Mouse (Mus musculus) ES-E14 (cell line): ENCODE measurements around the gene Rph3a. TPM values are rescaled to one million over a fixed set of nuclear protein-coding genes. Genes with fewer than 3 reads are reported as not detected.

Experiments used
- DNase-seq: peaks from one replicate; pipeline ENCODE4 v3.0.0-alpha.2; 2013; ENCODE audit warnings: low read depth, low spot score
- H3K27ac ChIP-seq: 2 replicates; pipeline ENCODE4 v1.5.1; 2012; ENCODE audit warnings: low read depth, mild to moderate bottlenecking, low read length, moderate library complexity, mixed read lengths; ENCODE audit not compliant: poor library complexity, insufficient read depth, severe bottlenecking
- H3K36me3 ChIP-seq: 2 replicates; pipeline ENCODE4 v1.6.1; 2012; ENCODE audit warnings: mild to moderate bottlenecking, low read length, moderate library complexity, mixed read lengths; ENCODE audit not compliant: control insufficient read depth, poor library complexity, insufficient read depth, severe bottlenecking
- H3K4me1 ChIP-seq, 2 experiments: fragments of 150-350 bp in 1 of 2; sonication (generic) in 1 of 2; 2 replicates each; pipeline ENCODE4 v1.6.1; 2012; ENCODE audit warnings: low read length in 2 of 2, mild to moderate bottlenecking in 1 of 2, mixed read lengths in 1 of 2; ENCODE audit not compliant: control insufficient read depth in 2 of 2, insufficient read depth in 2 of 2, poor library complexity in 1 of 2
- H3K4me3 ChIP-seq, 2 experiments: fragments of 150-350 bp in 1 of 2; sonication (generic) in 1 of 2; 2 replicates each; pipeline ENCODE4 v1.5.1; 2012; ENCODE audit warnings: low read length in 2 of 2, low read depth in 1 of 2, mild to moderate bottlenecking in 1 of 2, mixed read lengths in 1 of 2; ENCODE audit not compliant: insufficient read depth in 1 of 2, poor library complexity in 1 of 2, severe bottlenecking in 1 of 2
- H3K9ac ChIP-seq: 2 replicates; pipeline ENCODE4 v1.6.1; 2012; ENCODE audit warnings: low read depth, mild to moderate bottlenecking, low read length, mixed read lengths; ENCODE audit not compliant: poor library complexity, insufficient read depth, severe bottlenecking
- H3K9me3 ChIP-seq: fragments of 150-350 bp; sonication (generic); 2 replicates; pipeline ENCODE4 v1.6.1; 2012; ENCODE audit warnings: low read depth, mild to moderate bottlenecking, low read length; ENCODE audit not compliant: control insufficient read depth, insufficient read depth
- CHD2 ChIP-seq: IDR thresholded peaks from 2 replicates; pipeline ENCODE4 v1.6.1; 2014; ENCODE audit warnings: mild to moderate bottlenecking, low read depth, low read length, inconsistent platforms
- HCFC1 ChIP-seq: IDR thresholded peaks from 2 replicates; pipeline ENCODE4 v1.6.1; 2012; ENCODE audit warnings: low read length, inconsistent platforms, borderline replicate concordance; ENCODE audit not compliant: insufficient read depth
- MAFK ChIP-seq: IDR thresholded peaks from 2 replicates; pipeline ENCODE4 v1.6.1; 2014; ENCODE audit warnings: mild to moderate bottlenecking, low read depth, low read length, inconsistent platforms; ENCODE audit not compliant: insufficient read depth
- ZC3H11A ChIP-seq: IDR thresholded peaks from 2 replicates; pipeline ENCODE4 v1.6.1; 2012; ENCODE audit warnings: low read depth, mild to moderate bottlenecking, inconsistent platforms, low read length, borderline replicate concordance
- ZNF384 ChIP-seq: IDR thresholded peaks from 2 replicates; pipeline ENCODE4 v1.6.1; 2012; ENCODE audit warnings: low read depth, low read length, inconsistent platforms
- in situ Hi-C, 2 experiments: fragments of 600-800 bp; cut with MboI; formaldehyde crosslinking; loops; one replicate each; pipeline ENCODE4 v1.15.1; 2025; ENCODE audit warnings: low sequenced_read_pairs in 2 of 2, inconsistent platforms in 1 of 2; ENCODE audit not compliant: unreplicated experiment in 2 of 2
- total RNA-seq: library from RNA; depleted of rRNA; stranded (reverse); fragments of 300-350 nt; gene quantifications from 2 replicates; pipeline ENCODE4 v1.2.3, GENCODE M21; 2012; rRNA removed

The Rph3a gene
- 0.09 TPM in 1 of 2 replicates, not detected in the other for total RNA-seq

DNA sequence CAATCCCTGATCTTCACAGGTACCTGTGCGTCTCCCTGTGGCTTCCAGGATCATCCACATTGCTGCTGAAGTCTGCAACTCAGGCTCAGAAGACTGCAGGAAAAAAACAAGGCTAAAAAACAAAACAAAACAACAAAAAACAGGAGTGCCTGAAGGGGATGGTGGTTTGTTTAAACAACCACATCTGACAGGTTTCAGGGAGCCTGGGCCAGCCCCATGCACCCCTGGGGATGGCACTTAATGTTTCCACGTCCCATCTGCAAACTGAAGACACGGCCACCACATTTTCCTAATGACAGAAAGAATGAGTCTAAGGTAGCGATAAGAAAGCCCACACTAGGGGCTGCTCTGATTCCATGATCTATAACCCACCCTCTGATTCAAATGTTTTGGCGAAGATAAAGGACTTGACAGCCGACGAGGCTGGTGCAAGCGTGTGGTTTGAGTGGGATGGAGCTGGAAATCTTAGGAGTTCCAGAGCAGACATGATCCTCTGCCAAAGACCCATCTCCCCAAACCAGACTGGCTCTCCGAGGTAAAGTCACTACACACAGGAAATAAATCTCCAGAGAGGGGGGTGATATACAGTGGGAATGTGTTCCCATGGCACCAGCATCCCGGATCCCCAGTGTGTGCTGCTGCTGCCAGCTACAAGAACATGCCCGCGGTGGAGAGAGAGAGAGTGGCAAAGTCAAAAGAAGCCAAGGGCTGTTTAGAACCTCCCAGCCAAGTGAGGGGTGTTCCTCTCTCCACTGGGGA lies at the start of gene Rph3a:
TSS of gene Rph3a (minus strand) at position 282 of the 759 bp plus-strand sequence.
- no peaks in the 10 kb centered on the region for H3K9me3 ChIP-seq
- DNase-seq, result no peak
- TF ChIP-seq ZNF384, result no peak
- TF ChIP-seq CHD2, result no peak
- TF ChIP-seq MAFK, result no peak
- no peak for TF ChIP-seq ZC3H11A
- no peak within 1 kb of the TSS for H3K27ac ChIP-seq
- peaks cover 0 to 5% of the 10 kb centered on the region in 2 experiments; a peak in 1 of 4 replicates for H3K4me1 ChIP-seq
- in situ Hi-C loops, result no loop called here
- H3K9ac ChIP-seq, result no peak within 1 kb of the TSS
- H3K36me3 ChIP-seq, result no peaks in the 10 kb centered on the region
- peak within 1 kb of the TSS in 1 of 2 experiments; percentile 42; a peak in 1 of 4 replicates for H3K4me3 ChIP-seq

DNA sequence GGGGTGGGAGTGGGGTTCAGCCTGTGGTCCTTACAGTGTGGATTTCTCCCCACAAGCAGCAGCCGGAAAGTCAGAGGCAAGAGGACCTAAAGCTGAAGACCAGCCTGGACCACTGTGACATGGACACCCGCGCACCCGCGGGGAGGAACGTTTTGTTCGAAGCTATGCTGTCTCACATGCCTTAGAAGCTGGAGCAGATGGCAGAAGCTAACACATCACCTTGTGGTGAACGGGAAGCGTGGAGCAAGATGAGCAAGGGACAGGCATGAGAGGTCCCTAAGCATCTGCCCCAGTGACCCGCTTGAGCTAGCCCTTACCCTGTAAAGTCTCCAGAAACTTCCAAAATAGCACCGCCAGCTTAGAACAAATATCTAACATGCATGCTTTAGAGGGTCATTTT lies 48.4 kb upstream of the Rph3a start:
- Histone ChIP-seq H3K27ac (no peak overlapping the region), H3K9me3 (no peaks in the 10 kb centered on the region), H3K36me3 (no peaks in the 10 kb centered on the region), H3K4me3 (no peak overlapping the region; a peak in 1 of 4 replicates), H3K9ac (no peak overlapping the region), H3K4me1 (no peaks in the 10 kb centered on the region)
- DNase-seq, result no peak
- TF ChIP-seq HCFC1 (no peak), CHD2 (no peak), MAFK (no peak), ZNF384 (no peak), ZC3H11A (no peak)
- in situ Hi-C loops, result no loop called here

DNA sequence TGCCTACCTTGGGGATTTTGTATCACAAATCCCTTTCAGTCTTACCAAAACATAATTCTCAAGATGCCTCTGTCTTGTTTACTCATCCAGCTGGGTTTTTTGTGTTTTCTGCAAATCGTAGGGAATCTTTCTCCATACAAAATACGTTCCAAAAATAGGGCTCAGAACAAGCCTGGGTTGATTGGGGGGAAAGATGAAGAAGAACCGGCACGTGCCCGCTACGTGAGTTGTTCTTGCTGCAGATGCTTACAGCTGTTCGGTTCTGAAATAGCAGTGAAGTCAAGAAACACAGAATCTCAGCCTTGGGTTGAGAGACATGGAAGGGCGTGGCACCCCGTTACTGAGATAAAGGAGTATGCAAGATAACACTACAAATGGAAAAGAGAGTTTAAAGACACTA lies 44.0 kb upstream of the Rph3a start:
- Histone ChIP-seq H3K4me3 (no peak overlapping the region), H3K27ac (no peak overlapping the region), H3K4me1 (no peaks in the 10 kb centered on the region), H3K36me3 (no peaks in the 10 kb centered on the region), H3K9ac (no peak overlapping the region), H3K9me3 (no peaks in the 10 kb centered on the region)
- TF ChIP-seq ZNF384 (no peak), MAFK (no peak), ZC3H11A (no peak), HCFC1 (no peak), CHD2 (no peak)
- in situ Hi-C loops, result no loop called here
- DNase-seq, result no peak

DNA sequence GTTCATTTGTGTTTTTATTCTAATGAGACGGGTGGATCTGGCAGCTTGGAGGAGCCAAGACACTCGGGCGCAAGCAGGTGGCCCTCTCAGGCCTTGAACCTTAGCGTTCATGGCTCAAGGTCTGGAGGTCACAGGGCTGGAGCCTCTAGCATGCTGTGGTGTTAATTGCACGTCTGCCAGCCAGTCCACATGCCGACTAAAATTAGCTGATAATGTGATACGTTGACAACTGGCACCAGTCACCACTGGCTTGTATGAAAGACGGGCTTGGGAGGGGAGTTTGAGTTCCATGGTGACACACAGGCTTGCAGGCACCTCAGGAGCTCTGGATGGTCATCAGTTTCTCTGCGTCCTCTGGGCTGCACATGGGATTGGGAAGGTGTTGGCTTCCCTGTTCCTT lies 31.9 kb upstream of the Rph3a start:
- TF ChIP-seq ZC3H11A, result no peak
- TF ChIP-seq HCFC1, result no peak
- no peak for TF ChIP-seq CHD2
- TF ChIP-seq ZNF384, result no peak
- no peak for TF ChIP-seq MAFK
- DNase-seq, result no peak
- no peak overlapping the region for H3K4me3 ChIP-seq
- in situ Hi-C loops, result no loop called here
- no peak overlapping the region for H3K9ac ChIP-seq
- H3K27ac ChIP-seq, result no peak overlapping the region
- no peaks in the 10 kb centered on the region for H3K9me3 ChIP-seq
- H3K4me1 ChIP-seq, result no peaks in the 10 kb centered on the region
- H3K36me3 ChIP-seq, result no peaks in the 10 kb centered on the region
